Mouse (Mus musculus) C2C12 (cell line): Measurements from ENCODE around the gene Sun1.

ENCODE experiments used
- CEBPB ChIP-seq: IDR thresholded peaks from one replicate; pipeline ENCODE4 v1.6.1; 2011; ENCODE audit warnings: low read depth, mild to moderate bottlenecking, control low read depth, moderate library complexity
- CTCF ChIP-seq: IDR thresholded peaks from one replicate; pipeline ENCODE4 v1.5.1; 2011; ENCODE audit not compliant: control insufficient read depth, insufficient read depth, insufficient read length

- no peak for TF ChIP-seq CTCF
- TF ChIP-seq CEBPB, result no peak
These were observed 15.5 kb upstream of the Sun1 start for GRCm38 (mm10) chr5:139184897-139185296.
